Mouse (Mus musculus) hindbrain, embryonic 16.5 days (tissue): Measurements from ENCODE around the gene Vwa7. TPM values are rescaled to one million over a fixed set of nuclear protein-coding genes. Genes with fewer than 3 reads are reported as not detected.
"Not testable (repeated sequence)": the region's sequence is repeated elsewhere in the genome, so short reads cannot be mapped to it uniquely, and the experiment has no call there.

Experiments
- ATAC-seq: fragments of 200-750 bp; cut with Nextera tagmentation; 2 replicates; pipeline ENCODE4 v1.8.0; 2017; ENCODE audit warnings: moderate TSS enrichment, moderate library complexity
- H3K27ac ChIP-seq: fragments of 300-500 bp; sonication (generic); 2 replicates; pipeline ENCODE4 v1.5.1; 2014; ENCODE audit warnings: low read depth, mild to moderate bottlenecking, control low read depth, low read length, moderate library complexity
- H3K27me3 ChIP-seq: fragments of 300-500 bp; sonication (generic); replicated peaks from 2 replicates; pipeline ENCODE4 v1.6.1; 2014; ENCODE audit warnings: low read length; ENCODE audit not compliant: control insufficient read depth, insufficient read depth
- H3K36me3 ChIP-seq: fragments of 300-500 bp; sonication (generic); 2 replicates; pipeline ENCODE4 v1.6.1; 2014; ENCODE audit warnings: mild to moderate bottlenecking, low read length, moderate library complexity, mixed read lengths; ENCODE audit not compliant: control insufficient read depth, insufficient read depth
- H3K4me1 ChIP-seq: fragments of 300-500 bp; sonication (generic); 2 replicates; pipeline ENCODE4 v1.6.1; 2014; ENCODE audit warnings: low read depth, low read length; ENCODE audit not compliant: control insufficient read depth, insufficient read depth
- H3K4me2 ChIP-seq: fragments of 300-500 bp; sonication (generic); 2 replicates; pipeline ENCODE4 v1.6.1; 2014; ENCODE audit warnings: mild to moderate bottlenecking, low read length, control low read depth, moderate library complexity
- H3K4me3 ChIP-seq: fragments of 300-500 bp; sonication (generic); 2 replicates; pipeline ENCODE4 v1.5.1; 2014; ENCODE audit warnings: mild to moderate bottlenecking, low read length, control low read depth, moderate library complexity
- H3K9ac ChIP-seq: fragments of 300-500 bp; sonication (generic); 2 replicates; pipeline ENCODE4 v1.6.1; 2014; ENCODE audit warnings: low read depth, mild to moderate bottlenecking, control low read depth, low read length, moderate library complexity
- H3K9me3 ChIP-seq: fragments of 300-500 bp; sonication (generic); 2 replicates; pipeline ENCODE4 v1.6.1; 2014; ENCODE audit warnings: mild to moderate bottlenecking, low read length, moderate library complexity; ENCODE audit not compliant: control insufficient read depth
- WGBS: fragments of 180-500 bp; shearing (Covaris S2); extraction: QIAGEN DNeasy Blood & Tissue Kit; methylation state at CpG from one replicate; pipeline ENCODE4 v1.1.7; 2014; 5-methylcytosine and 5-hydroxymethylcytosine counted together
- polyA plus RNA-seq: library from polyadenylated mRNA; unstranded; fragments of >200 nt; fragmentation: Nextera tagmentation; extraction: Ambion mirVana; gene quantifications from 2 replicates; pipeline ENCODE4 v1.2.1, GENCODE M21; 2015

The Vwa7 gene
- 0.08 and 0.19 TPM in 2 replicates for polyA plus RNA-seq

- H3K9me3 ChIP-seq = no peaks in the 10 kb centered on the region
- H3K27me3 ChIP-seq = no peaks in the 10 kb centered on the region
- 0 out of 2 replicates have a peak within 1 kb of the TSS, but pooled peaks have one; percentile 22 for H3K9ac ChIP-seq
- no peak within 1 kb of the TSS for H3K4me2 ChIP-seq
- 50% methylated on average over 12 of the region's 12 CpGs for WGBS
- H3K36me3 ChIP-seq = peaks cover 38% of the 10 kb centered on the region
- peak; percentile 62 for ATAC-seq
- no peak within 1 kb of the TSS for H3K4me3 ChIP-seq
- no peak within 1 kb of the TSS for H3K27ac ChIP-seq
- peaks cover 5% of the 10 kb centered on the region for H3K4me1 ChIP-seq
Observed at GRCm38 (mm10) chr17:35016376-35016775, at the start of gene Vwa7. Gene Vwa7 (plus strand): TSS chr17:35016579.

- H3K4me3 ChIP-seq, H3K36me3 ChIP-seq, H3K4me1 ChIP-seq, H3K9me3 ChIP-seq, H3K4me2 ChIP-seq, H3K9ac ChIP-seq, ATAC-seq, H3K27ac ChIP-seq: not testable (repeated sequence)
- 67% methylated on average over 6 of the region's 11 CpGs for WGBS
- H3K27me3 ChIP-seq = peaks cover 21% of the 10 kb centered on the region
Observed at GRCm38 (mm10) chr17:34969822-34970221, 46.6 kb upstream of the Vwa7 start, which contains the start of gene Gm20481. Gene Gm20481 (plus strand): TSS chr17:34969912.

GRCm38 (mm10) chr17:34970850-34971249 lies 45.5 kb upstream of the Vwa7 start:
- H3K4me3 ChIP-seq, H3K4me2 ChIP-seq, H3K36me3 ChIP-seq, H3K27ac ChIP-seq, H3K9ac ChIP-seq, H3K9me3 ChIP-seq, H3K4me1 ChIP-seq, ATAC-seq: not testable (repeated sequence)
- WGBS = 35% methylated on average over 9 of the region's 37 CpGs
- H3K27me3 ChIP-seq = peaks cover 21% of the 10 kb centered on the region

- not testable (repeated sequence) for H3K36me3 ChIP-seq, H3K4me1 ChIP-seq, H3K9me3 ChIP-seq, H3K27ac ChIP-seq
- H3K4me3 ChIP-seq = peak overlapping the region; percentile 41
- H3K27me3 ChIP-seq = peaks cover 21% of the 10 kb centered on the region
- ATAC-seq = peak; percentile 72
- H3K9ac ChIP-seq = peak overlapping the region; percentile 52; the same call in 1 of the 2 replicates
- WGBS = 0% methylated on average over 7 of the region's 43 CpGs
- peak overlapping the region; percentile 86 for H3K4me2 ChIP-seq
Observed at GRCm38 (mm10) chr17:34971694-34972068, 44.7 kb upstream of the Vwa7 start.

GRCm38 (mm10) chr17:34972069-34972749 lies 44.2 kb upstream of the Vwa7 start, which contains the start of the genes Hspa1a and Hspa1l:
Gene Hspa1a (minus strand): TSS chr17:34972156.
Gene Hspa1l (plus strand): TSS chr17:34972703.
- peak within 1 kb of the TSS; percentile 52 for H3K9ac ChIP-seq
- WGBS = under 1% methylated on average over 26 of the region's 33 CpGs
- peak; percentile 95 for ATAC-seq

GRCm38 (mm10) chr17:34975581-34976492 lies 40.5 kb upstream of the Vwa7 start:
- H3K4me2 ChIP-seq = no peak overlapping the region
- ATAC-seq = no peak

More at GRCm38 (mm10) chr17:34972069-34972749, 44.2 kb upstream of the Vwa7 start, which contains the start of the genes Hspa1a and Hspa1l:
- Histone ChIP-seq H3K4me3 (peak within 1 kb of the TSS; percentile 41), H3K27me3 (peaks cover 21% of the 10 kb centered on the region), H3K4me2 (peak within 1 kb of the TSS; percentile 86)
- H3K27ac ChIP-seq, H3K36me3 ChIP-seq, H3K4me1 ChIP-seq, H3K9me3 ChIP-seq: not testable (repeated sequence)

GRCm38 (mm10) chr17:34977000-34977399 lies 39.4 kb upstream of the Vwa7 start:
- no peak for ATAC-seq
- no peak overlapping the region for H3K27ac ChIP-seq
- H3K4me3 ChIP-seq = no peak overlapping the region
- peaks cover 14% of the 10 kb centered on the region for H3K4me1 ChIP-seq
- no peaks in the 10 kb centered on the region for H3K36me3 ChIP-seq
- no peaks in the 10 kb centered on the region for H3K9me3 ChIP-seq
- no peak overlapping the region for H3K4me2 ChIP-seq
- no peak overlapping the region for H3K9ac ChIP-seq
- WGBS = 93% methylated on average over 20 of the region's 20 CpGs
- H3K27me3 ChIP-seq = no peaks in the 10 kb centered on the region

More at GRCm38 (mm10) chr17:34975581-34976492, 40.5 kb upstream of the Vwa7 start:
- no peaks in the 10 kb centered on the region for H3K27me3 ChIP-seq
- WGBS = 81% methylated on average over 3 of the region's 3 CpGs
- no peak overlapping the region for H3K27ac ChIP-seq
- no peaks in the 10 kb centered on the region for H3K36me3 ChIP-seq
- H3K4me3 ChIP-seq = no peak overlapping the region
- no peak overlapping the region for H3K9ac ChIP-seq
- H3K9me3 ChIP-seq = no peaks in the 10 kb centered on the region
- H3K4me1 ChIP-seq = peaks cover 9% of the 10 kb centered on the region

GRCm38 (mm10) chr17:34978239-34978638 lies 38.1 kb upstream of the Vwa7 start:
- no peak overlapping the region for H3K4me3 ChIP-seq
- H3K27ac ChIP-seq = no peak overlapping the region
- H3K36me3 ChIP-seq = no peaks in the 10 kb centered on the region
- ATAC-seq = no peak
- no peak overlapping the region for H3K4me2 ChIP-seq
- peaks cover 17% of the 10 kb centered on the region for H3K4me1 ChIP-seq
- no peaks in the 10 kb centered on the region for H3K27me3 ChIP-seq
- no peaks in the 10 kb centered on the region for H3K9me3 ChIP-seq
- H3K9ac ChIP-seq = no peak overlapping the region
- 90% methylated on average over 27 of the region's 27 CpGs for WGBS

GRCm38 (mm10) chr17:34979631-34980030 lies 36.7 kb upstream of the Vwa7 start:
- 88% methylated on average over 4 of the region's 4 CpGs for WGBS
- H3K4me2 ChIP-seq = no peak overlapping the region
- peaks cover 17% of the 10 kb centered on the region for H3K4me1 ChIP-seq
- no peak overlapping the region for H3K4me3 ChIP-seq
- no peak for ATAC-seq
- no peaks in the 10 kb centered on the region for H3K36me3 ChIP-seq
- no peak overlapping the region for H3K27ac ChIP-seq
- H3K27me3 ChIP-seq = no peaks in the 10 kb centered on the region
- no peak overlapping the region for H3K9ac ChIP-seq
- no peaks in the 10 kb centered on the region for H3K9me3 ChIP-seq
